Mouse (Mus musculus): ENCODE measurements around the gene Siglece.

DNA sequence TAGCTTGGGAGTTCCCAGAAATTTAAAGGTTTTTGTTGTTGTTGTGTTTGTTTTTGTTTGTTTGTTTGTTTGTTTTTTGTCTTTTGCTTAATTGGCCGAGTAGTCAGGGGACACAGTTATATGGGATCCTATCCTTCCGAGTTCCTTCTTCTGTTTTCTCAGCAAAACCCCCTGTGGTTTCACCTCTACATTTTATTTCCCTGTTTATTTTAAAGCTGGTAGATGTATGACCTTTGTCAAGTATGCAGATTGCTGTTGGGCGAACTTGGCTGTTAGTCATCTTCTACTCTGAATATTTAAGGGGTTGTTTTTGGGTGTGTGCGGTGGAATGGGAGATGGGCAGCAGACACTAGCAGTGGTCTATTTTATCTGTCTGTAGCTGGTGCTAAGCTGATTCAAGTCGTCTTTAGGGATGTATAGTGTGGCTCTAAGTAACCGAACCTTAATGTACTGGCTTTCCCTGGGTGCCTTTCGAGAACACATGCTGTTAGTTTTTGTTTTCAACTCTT, 51.6 kb downstream of the Siglece start:
- TF ChIP-seq POLR2A (IDR thresholded peaks at IDR 0.05; ENCODE audit: borderline replicate concordance, control insufficient read depth, low read depth, low read length): no peak
- TF ChIP-seq CTCF (IDR thresholded peaks at IDR 0.05; ENCODE audit: control insufficient read depth, insufficient read depth, low read length): no peak
